Mouse (Mus musculus) liver, adult (tissue): ENCODE data around the gene Arhgap6.

ENCODE experiments used
- GATA4 ChIP-seq: IDR thresholded peaks from 2 replicates; pipeline ENCODE4 v1.6.1; 2014; ENCODE audit warnings: mild to moderate bottlenecking, low read length; ENCODE audit not compliant: insufficient replicate concordance

Gene Arhgap6

DNA sequence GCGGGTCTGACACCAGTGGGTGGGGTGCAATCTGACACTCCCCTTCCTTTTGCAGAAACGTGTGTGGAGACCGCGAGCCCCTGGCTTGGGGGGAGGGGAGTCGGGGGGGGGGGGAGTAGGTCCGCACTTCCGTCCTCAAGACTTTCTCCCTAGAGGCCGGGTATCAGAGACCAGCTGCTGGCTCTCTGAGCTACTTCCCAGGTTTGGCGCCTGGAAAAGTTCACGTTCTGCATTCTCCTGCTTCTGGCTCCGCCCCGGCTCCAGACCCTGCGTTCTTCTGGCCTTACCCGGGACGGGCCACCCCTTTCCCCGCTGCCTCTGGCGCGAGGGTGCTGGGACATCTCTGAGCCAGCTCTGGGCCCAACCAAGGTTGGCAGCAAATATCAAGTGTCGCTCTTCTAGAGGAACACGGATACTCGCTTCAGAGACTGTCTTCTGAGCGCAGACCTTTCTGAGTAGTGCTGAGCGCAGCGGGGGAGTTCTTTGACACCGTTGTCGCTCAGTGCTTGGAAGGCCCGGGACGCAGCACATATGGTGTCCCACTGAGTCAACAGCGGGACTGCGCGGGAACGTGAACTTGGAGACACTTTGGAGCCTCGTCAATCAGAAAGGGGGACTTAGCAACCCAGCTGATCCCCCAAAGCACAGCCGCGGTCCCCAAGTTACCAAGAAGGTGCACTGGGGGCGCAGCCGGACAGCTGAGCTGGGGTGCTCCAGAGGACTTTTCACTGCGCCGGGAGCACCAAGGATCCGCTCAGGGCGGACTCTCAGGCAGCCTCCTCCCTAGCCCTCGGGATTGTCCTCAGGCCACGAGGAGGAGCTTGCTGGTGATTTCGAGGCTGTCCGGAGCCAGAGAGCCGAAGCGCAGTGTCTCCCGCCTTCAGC lies at the start of gene Arhgap6:
Gene Arhgap6 (plus strand): TSS at position 126 of the 885 bp plus-strand sequence.
- TF ChIP-seq GATA4, result no peak

DNA sequence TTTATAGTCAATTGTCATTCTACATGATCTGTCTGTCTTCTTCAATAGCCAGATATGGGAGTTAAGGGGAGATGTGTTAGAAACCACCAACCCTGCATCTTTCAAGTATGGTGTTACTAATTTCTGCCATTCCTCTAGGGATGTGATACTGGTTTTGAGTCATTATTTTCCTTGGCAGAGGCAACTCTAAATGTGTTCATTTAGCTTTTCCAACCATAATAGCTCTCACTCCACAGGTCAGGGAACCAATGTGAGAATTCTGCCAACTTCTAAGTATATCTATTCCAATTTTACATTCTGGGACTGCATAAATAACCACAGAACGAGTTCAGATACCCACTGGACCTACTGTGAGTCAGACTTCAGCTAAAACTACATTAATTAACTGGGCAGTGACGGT lies 47.9 kb upstream of the Arhgap6 start:
- TF ChIP-seq GATA4, result no peak

DNA sequence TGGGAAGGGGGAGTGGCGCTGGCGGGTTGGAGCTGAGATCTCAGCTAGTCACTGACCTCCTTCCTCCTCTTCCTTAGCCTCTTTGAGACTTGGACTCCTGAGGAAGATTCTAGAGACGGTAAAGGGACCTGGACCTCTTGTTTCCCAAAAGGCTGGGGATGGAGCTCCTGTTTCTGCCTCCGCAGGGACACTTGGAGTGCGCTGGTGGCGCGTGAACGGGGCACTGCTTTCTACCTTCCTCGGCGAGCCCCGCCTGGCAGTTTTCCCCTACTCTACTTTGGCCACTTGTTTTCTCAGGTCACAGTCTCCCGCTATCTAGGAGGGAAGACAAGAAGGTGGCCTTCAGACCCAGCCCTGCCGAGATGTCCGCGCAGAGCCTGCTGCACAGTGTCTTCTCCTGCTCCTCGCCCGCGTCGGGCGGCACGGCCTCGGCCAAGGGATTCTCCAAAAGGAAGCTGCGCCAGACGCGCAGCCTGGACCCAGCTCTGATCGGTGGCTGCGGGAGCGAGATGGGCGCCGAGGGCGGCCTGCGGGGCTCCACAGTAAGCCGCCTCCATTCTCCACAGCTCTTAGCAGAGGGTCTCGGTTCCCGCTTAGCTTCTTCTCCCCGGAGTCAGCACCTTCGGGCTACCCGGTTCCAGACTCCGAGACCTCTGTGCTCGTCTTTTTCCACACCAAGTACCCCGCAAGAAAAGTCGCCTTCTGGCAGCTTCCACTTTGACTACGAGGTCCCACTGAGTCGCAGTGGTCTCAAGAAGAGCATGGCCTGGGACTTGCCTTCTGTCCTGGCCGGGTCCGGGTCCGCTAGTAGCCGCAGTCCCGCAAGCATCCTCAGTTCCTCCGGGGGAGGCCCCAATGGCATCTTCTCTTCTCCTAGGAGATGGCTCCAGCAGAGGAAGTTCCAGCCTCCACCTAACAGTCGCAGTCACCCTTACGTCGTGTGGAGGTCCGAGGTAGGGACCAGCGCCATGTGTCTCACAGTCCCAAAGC lies 1.3 kb downstream of the Arhgap6 start:
- TF ChIP-seq GATA4, result no peak

DNA sequence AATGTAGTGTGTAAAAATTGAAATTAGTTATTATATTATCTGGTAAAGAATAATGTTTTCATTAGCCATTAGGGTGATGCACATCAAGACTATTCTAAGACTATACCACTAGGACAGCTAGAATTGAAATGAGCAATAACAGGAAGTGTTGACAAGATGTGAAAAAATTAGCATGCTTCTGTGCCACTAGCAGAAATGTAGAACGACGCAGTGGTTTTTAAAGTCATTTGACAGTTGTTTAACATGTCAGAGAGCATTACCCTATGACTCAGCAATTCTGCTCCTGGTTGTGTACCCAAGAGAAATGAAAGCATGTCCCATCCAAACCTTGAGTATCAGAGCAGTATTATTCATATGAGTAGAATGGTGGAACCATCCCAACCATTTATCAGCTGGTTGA lies 9.8 kb downstream of the Arhgap6 start:
- TF ChIP-seq GATA4, result no peak

DNA sequence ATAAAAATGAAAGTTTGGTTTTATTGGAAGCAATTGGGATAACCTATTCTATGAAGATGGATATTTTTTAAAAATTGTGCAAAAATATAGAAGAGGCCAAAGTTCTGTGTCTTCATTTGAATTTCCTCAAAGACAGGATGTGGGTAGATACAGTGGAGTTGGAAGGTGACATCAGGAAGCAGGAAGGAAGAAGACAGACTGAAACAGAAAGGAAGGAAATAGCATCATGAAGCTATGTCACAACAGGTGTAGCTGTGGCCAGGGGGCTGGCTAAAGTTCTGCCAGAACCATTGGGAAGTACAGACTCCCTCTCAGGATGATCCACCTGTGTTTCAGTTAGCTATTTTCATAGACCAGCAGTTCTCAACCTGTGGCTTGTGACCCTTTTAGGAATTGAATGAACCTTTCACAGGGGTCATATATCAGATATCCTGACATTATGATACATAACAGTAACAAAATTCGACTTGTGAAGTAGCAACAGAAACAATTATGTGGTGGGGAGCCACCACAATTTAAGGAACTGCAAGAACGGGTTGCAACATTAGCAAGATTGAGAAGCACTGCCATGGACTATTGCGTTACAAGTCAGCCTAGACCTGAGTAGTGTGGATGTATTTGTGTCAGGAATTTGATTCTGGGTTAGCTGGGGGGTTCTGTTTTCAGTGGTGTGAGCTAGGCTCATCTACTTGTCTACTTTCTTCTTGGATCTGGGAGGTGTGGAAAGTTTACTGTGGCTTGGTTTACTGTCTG lies 15.8 kb downstream of the Arhgap6 start:
- TF ChIP-seq GATA4, result no peak

DNA sequence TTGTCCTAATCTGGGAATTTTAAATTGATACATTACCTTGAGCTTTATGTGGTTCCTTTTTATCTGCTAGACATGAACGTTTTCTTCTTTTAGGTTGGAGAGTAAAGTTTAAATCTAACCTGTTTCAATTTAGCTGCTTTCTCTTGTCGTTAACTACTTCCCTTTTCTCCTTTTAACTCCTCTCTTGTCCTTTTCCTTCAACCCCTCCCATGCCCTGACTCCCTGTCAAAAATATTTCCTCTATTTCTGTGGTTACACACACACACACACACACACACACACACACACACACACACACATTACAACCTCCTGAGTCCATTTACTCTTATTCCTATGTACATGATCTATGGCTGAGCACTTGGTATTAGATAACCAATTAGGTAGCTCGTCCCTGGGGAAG lies 24.0 kb downstream of the Arhgap6 start:
- TF ChIP-seq GATA4, result no peak

DNA sequence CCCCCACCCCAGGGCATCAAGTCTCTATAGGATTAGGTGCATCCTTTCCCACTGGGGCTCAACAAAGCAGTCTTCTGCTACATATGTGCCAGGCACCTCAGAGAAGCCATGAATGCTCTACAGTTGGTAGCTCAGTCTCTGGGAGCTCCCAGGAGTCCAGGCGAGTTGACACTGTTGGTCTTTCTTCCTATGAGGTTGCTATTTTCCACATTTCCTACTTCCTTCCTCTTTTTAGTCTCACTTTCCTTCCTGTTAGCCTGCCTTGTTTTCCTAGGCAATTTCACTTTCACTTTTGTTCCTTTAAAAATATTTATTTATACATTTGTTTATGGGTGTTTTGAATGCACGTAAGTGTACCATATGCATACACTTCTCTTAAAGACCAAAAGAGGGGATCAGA lies 29.3 kb downstream of the Arhgap6 start:
- TF ChIP-seq GATA4, result no peak

DNA sequence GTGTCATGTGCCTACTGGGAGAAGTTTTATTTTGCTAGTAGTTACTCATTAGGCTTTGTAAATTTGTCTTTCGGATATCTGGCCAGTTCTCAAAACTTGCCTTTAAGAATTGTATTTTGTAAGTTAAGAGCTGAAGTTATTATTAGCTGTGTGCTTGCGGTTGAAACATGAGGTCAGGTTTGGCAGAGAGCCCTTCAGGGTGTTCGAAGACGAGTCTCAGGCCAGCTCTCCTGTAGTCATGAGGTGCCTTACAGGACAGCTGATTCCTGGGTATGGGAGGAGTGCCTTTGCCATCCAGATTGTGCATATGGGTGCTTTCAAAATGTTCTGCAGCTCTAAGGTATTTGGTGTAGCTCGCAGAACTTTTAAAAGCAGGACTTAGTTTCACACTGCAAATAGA lies 37.4 kb downstream of the Arhgap6 start:
- no peak for TF ChIP-seq GATA4

DNA sequence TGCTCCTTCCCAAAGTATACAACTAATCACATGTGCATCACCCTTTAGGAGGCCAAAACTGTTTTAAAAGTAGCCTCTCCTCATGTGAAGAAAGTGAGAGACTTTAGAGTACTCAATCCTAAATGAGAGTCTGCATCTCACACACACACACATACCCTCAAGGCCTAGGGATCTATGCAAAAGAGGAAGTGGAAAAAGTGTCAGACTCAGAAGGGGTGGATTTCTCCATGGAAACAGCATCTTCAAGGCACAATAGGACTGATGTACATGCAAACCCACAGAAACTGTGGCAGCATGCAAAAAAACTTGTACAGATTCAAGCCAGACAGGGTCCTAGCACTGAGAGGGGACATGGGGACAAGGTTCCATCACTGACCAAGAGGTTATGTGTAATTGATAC lies 53.2 kb downstream of the Arhgap6 start:
- no peak for TF ChIP-seq GATA4

DNA sequence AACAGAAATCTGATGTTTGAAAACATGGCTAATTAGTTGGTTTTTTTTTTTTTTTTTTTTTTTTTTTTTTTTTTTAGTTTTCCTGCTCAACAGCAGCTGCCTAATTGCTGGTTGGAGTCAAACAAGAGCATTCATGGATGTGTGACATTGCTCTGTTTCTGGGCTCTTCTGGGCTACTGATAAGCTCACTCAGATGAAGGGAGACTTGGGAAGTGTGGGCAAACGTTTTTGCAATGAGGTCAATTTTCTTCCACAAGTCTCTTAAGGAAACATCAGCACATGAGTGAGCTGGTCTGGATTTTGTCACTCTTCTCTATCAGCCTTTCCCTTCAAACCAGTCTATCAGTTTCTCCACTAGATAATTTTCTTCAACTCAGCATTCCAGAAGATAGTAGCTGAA lies 79.8 kb downstream of the Arhgap6 start:
- no peak for TF ChIP-seq GATA4

DNA sequence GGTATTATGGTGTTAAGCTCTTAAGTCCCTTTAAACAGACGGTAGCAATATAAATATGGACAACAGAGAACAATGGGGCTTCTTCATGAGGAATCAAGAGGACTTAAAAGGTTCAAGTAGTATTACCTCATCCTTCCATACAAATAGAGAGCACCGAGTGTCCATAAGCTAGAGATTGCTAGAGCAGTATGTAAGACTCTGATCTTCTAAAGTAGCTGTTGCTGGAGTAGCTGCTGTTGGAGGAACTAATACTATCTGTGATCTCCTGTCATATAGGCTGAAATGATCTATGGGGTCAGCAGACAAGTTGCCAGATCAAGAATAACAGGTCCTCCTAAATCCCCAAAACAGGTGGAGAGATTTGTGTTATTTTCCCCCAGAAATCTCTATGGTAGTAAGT lies 108.7 kb downstream of the Arhgap6 start:
- no peak for TF ChIP-seq GATA4

DNA sequence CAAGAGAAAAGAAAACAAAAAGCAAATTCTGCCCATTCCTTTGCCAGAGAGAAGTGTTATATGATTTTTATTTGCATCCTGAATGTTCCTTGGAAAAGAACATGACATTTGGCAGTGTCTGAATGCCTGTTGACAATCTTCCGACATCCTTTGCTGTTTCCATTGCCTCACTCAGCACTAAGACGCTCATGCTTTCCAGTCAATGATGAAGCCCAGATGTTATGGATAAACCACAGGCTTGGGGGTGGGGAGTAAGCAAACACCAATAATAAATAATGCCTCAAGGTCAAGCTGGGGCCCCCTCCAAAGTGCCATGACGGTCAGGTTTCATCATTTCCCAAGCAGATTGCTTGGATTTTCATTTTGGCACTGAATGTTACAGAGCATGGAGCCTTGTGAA lies 109.2 kb downstream of the Arhgap6 start:
- no peak for TF ChIP-seq GATA4

DNA sequence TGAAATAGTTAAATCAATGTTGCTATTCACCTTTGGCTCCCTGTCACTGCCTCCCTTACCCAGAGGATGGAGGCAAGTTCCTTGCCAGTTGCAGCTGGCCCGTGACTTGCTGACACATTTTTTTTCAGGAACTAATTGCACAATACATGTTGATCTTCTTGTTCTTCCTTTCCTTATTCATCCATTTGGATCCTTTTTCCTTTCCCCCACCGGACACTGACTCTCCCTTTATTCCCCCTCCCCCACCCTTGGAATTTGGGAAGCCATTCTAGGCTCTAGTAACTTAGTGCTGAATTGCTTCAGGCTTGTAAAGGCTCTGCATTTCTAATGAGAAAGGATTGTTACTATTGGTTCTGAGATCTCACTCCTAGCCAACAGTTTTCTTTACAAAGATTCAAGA lies 112.7 kb downstream of the Arhgap6 start:
- TF ChIP-seq GATA4, result no peak

DNA sequence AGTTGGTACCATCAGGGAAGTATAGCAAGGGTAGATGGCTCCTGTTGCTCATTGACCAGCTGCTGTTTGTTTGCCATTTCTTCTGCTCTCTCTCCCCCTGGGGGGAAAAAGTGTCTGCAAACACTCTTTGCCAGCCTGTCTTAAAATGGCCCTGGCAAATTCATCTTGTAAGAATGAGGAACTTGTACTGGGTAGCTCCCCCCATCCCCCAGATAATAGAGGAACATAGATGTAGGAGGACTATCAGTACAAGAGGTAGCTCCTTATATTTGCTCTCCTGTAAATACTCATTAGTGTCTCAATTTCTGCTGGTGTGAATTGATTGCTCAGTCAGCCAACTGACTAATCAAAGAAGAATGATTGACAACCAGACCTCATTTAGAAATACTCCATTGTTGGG lies 118.6 kb downstream of the Arhgap6 start:
- TF ChIP-seq GATA4, result no peak

DNA sequence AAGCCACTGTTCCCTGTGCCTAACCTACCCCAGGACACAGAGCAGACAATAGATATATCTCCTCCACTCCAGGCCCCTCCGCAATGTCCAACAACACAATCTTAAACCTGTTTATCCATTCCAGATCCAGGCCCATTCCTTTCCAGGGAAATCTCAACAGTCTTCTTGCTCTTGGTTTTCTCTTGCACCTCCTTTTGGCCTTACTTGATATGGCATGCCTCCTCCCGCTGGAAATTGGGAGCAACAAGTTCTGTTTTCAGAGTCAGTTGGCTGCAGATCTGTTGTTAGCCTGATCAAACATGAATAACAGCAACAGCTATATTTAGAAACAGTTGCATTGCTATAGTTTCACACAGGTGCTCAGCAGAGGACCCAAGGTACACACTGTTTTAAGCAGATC lies 126.0 kb downstream of the Arhgap6 start:
- no peak for TF ChIP-seq GATA4
